Mouse (Mus musculus) heart, embryonic 15.5 days (tissue): ENCODE data around the gene Cfap43. TPM values are rescaled to one million over a fixed set of nuclear protein-coding genes. Genes with fewer than 3 reads are reported as not detected.

Source experiments
- ATAC-seq: fragments of 200-750 bp; cut with Nextera tagmentation; replicated peaks from 2 replicates; pipeline ENCODE4 v1.8.0; 2017; ENCODE audit warnings: low read depth, moderate TSS enrichment; ENCODE audit not compliant: insufficient number of reproducible peaks, insufficient read depth, low FRiP score
- H3K27ac ChIP-seq: fragments of 300-500 bp; sonication (generic); 2 replicates; pipeline ENCODE4 v1.5.1; 2015; ENCODE audit warnings: mild to moderate bottlenecking, inconsistent platforms
- H3K27me3 ChIP-seq: fragments of 300-500 bp; sonication (generic); 2 replicates; pipeline ENCODE4 v1.6.1; 2015; ENCODE audit warnings: inconsistent platforms
- H3K36me3 ChIP-seq: fragments of 300-500 bp; sonication (generic); 2 replicates; pipeline ENCODE4 v1.6.1; 2015; ENCODE audit warnings: mild to moderate bottlenecking, inconsistent platforms
- H3K4me1 ChIP-seq: fragments of 300-500 bp; sonication (generic); replicated peaks from 2 replicates; pipeline ENCODE4 v1.6.1; 2015; ENCODE audit warnings: inconsistent platforms
- H3K4me2 ChIP-seq: fragments of 300-500 bp; sonication (generic); 2 replicates; pipeline ENCODE4 v1.6.1; 2015; ENCODE audit warnings: inconsistent platforms, mild to moderate bottlenecking, moderate library complexity
- H3K4me3 ChIP-seq: fragments of 300-500 bp; sonication (generic); 2 replicates; pipeline ENCODE4 v1.5.1; 2015; ENCODE audit warnings: mild to moderate bottlenecking, inconsistent platforms
- H3K9ac ChIP-seq: fragments of 300-500 bp; sonication (generic); 2 replicates; pipeline ENCODE4 v1.6.1; 2015; ENCODE audit warnings: mild to moderate bottlenecking, inconsistent platforms
- H3K9me3 ChIP-seq: fragments of 300-500 bp; sonication (generic); replicated peaks from 2 replicates; pipeline ENCODE4 v1.6.1; 2016; ENCODE audit warnings: inconsistent platforms
- WGBS: fragments of 180-500 bp; shearing (Covaris S2); methylation state at CpG from one replicate; pipeline ENCODE4 v1.1.7; 2015; ENCODE audit warnings: mixed read lengths; 5-methylcytosine and 5-hydroxymethylcytosine counted together
- polyA plus RNA-seq: library from polyadenylated mRNA; unstranded; fragments of >200 nt; fragmentation: Nextera tagmentation; extraction: Ambion mirVana; gene quantifications from 2 replicates; pipeline ENCODE4 v1.2.1, GENCODE M21; 2015

Cfap43 gene
- polyA plus RNA-seq, 1 experiment from 2014 or later, result 0.08 TPM

GRCm38 (mm10) chr19:47914191-47914590, 4.9 kb downstream of the Cfap43 start:
- H3K36me3 ChIP-seq, result no peaks in the 10 kb centered on the region
- 89% methylated on average over 4 of the region's 4 CpGs for WGBS

GRCm38 (mm10) chr19:47913344-47913743, 5.7 kb downstream of the Cfap43 start:
- Histone ChIP-seq H3K36me3 (no peaks in the 10 kb centered on the region), H3K9me3 (no peaks in the 10 kb centered on the region), H3K27me3 (no peaks in the 10 kb centered on the region), H3K27ac (no peak overlapping the region), H3K4me1 (peaks cover 72% of the 10 kb centered on the region), H3K9ac (no peak overlapping the region), H3K4me2 (no peak overlapping the region), H3K4me3 (no peak overlapping the region)
- WGBS, result 87% methylated on average over 7 of the region's 7 CpGs
- no peak for ATAC-seq

More at GRCm38 (mm10) chr19:47914191-47914590, 4.9 kb downstream of the Cfap43 start:
- no peak overlapping the region for H3K9ac ChIP-seq
- peaks cover 63% of the 10 kb centered on the region for H3K4me1 ChIP-seq
- no peak overlapping the region for H3K4me3 ChIP-seq
- H3K27me3 ChIP-seq, result no peaks in the 10 kb centered on the region
- no peak overlapping the region for H3K4me2 ChIP-seq
- H3K9me3 ChIP-seq, result no peaks in the 10 kb centered on the region
- ATAC-seq, result no peak
- no peak overlapping the region for H3K27ac ChIP-seq

- Histone ChIP-seq H3K27ac (peak overlapping the region; percentile 83; the same call in 1 of the 2 replicates), H3K4me1 (peaks cover 54% of the 10 kb centered on the region), H3K9me3 (no peaks in the 10 kb centered on the region), H3K4me3 (no peak overlapping the region), H3K9ac (no peak overlapping the region), H3K27me3 (no peaks in the 10 kb centered on the region), H3K36me3 (no peaks in the 10 kb centered on the region), H3K4me2 (no peak overlapping the region)
- ATAC-seq, result no peak
- 72% methylated on average over 4 of the region's 4 CpGs for WGBS
Observed at GRCm38 (mm10) chr19:47910751-47911150, 8.3 kb downstream of the Cfap43 start.

- H3K9ac ChIP-seq, result no peak overlapping the region
- 33% methylated on average over 3 of the region's 4 CpGs for WGBS
- peak overlapping the region; percentile 55 for H3K4me2 ChIP-seq
- H3K27ac ChIP-seq, result peak overlapping the region; percentile 83
- ATAC-seq, result no peak
- H3K4me3 ChIP-seq, result no peak overlapping the region
- H3K36me3 ChIP-seq, result no peaks in the 10 kb centered on the region
- peaks cover 55% of the 10 kb centered on the region for H3K4me1 ChIP-seq
- no peaks in the 10 kb centered on the region for H3K27me3 ChIP-seq
- H3K9me3 ChIP-seq, result no peaks in the 10 kb centered on the region
Observed at GRCm38 (mm10) chr19:47910117-47910618, 8.9 kb downstream of the Cfap43 start.

GRCm38 (mm10) chr19:47909387-47910116, 9.5 kb downstream of the Cfap43 start:
- WGBS, result 10% methylated on average over 10 of the region's 10 CpGs
- no peaks in the 10 kb centered on the region for H3K9me3 ChIP-seq
- H3K27ac ChIP-seq, result peak overlapping the region; percentile 83
- no peaks in the 10 kb centered on the region for H3K36me3 ChIP-seq
- H3K4me3 ChIP-seq, result peak overlapping the region; percentile 33
- peak overlapping the region; percentile 40 for H3K9ac ChIP-seq
- H3K4me2 ChIP-seq, result peak overlapping the region; percentile 55
- peaks cover 61% of the 10 kb centered on the region for H3K4me1 ChIP-seq
- 0 out of 2 replicates have a peak, but pooled peaks have one; percentile 50 for ATAC-seq
- no peaks in the 10 kb centered on the region for H3K27me3 ChIP-seq

GRCm38 (mm10) chr19:47908961-47909371, 10.1 kb downstream of the Cfap43 start:
- H3K27me3 ChIP-seq, result no peaks in the 10 kb centered on the region
- peak overlapping the region; percentile 4; the same call in 1 of the 2 replicates for H3K27ac ChIP-seq
- H3K4me1 ChIP-seq, result peaks cover 61% of the 10 kb centered on the region
- no peak overlapping the region for H3K4me3 ChIP-seq
- 33% methylated on average over 6 of the region's 6 CpGs for WGBS
- ATAC-seq, result 0 out of 2 replicates have a peak, but pooled peaks have one; percentile 16
- H3K9ac ChIP-seq, result peak overlapping the region; percentile 19; the same call in 1 of the 2 replicates
- peak overlapping the region; percentile 55; the same call in 1 of the 2 replicates for H3K4me2 ChIP-seq
- H3K36me3 ChIP-seq, result no peaks in the 10 kb centered on the region
- no peaks in the 10 kb centered on the region for H3K9me3 ChIP-seq

- WGBS, result 81% methylated on average over 9 of the region's 9 CpGs
Observed at GRCm38 (mm10) chr19:47907596-47907995, 11.5 kb downstream of the Cfap43 start.

GRCm38 (mm10) chr19:47905603-47906002, 13.5 kb downstream of the Cfap43 start:
- no peaks in the 10 kb centered on the region for H3K27me3 ChIP-seq
- no peaks in the 10 kb centered on the region for H3K36me3 ChIP-seq
- H3K27ac ChIP-seq, result no peak overlapping the region
- WGBS, result 71% methylated on average over 5 of the region's 5 CpGs
- peaks cover 75% of the 10 kb centered on the region for H3K4me1 ChIP-seq
- no peaks in the 10 kb centered on the region for H3K9me3 ChIP-seq
- H3K9ac ChIP-seq, result no peak overlapping the region
- no peak overlapping the region for H3K4me3 ChIP-seq
- no peak for ATAC-seq
- no peak overlapping the region for H3K4me2 ChIP-seq

More at GRCm38 (mm10) chr19:47907596-47907995, 11.5 kb downstream of the Cfap43 start:
- H3K4me3 ChIP-seq, result no peak overlapping the region
- no peak overlapping the region for H3K4me2 ChIP-seq
- no peaks in the 10 kb centered on the region for H3K27me3 ChIP-seq
- H3K9me3 ChIP-seq, result no peaks in the 10 kb centered on the region
- H3K9ac ChIP-seq, result no peak overlapping the region
- no peak overlapping the region for H3K27ac ChIP-seq
- H3K4me1 ChIP-seq, result peaks cover 72% of the 10 kb centered on the region
- no peak for ATAC-seq
- H3K36me3 ChIP-seq, result no peaks in the 10 kb centered on the region

GRCm38 (mm10) chr19:47905081-47905480, 14.0 kb downstream of the Cfap43 start:
- Histone ChIP-seq H3K27ac (0 out of 2 replicates have a peak overlapping the region, but pooled peaks have one; percentile 34), H3K36me3 (no peaks in the 10 kb centered on the region), H3K4me2 (no peak overlapping the region), H3K9me3 (no peaks in the 10 kb centered on the region), H3K9ac (no peak overlapping the region), H3K27me3 (no peaks in the 10 kb centered on the region), H3K4me1 (peaks cover 75% of the 10 kb centered on the region), H3K4me3 (no peak overlapping the region)
- ATAC-seq, result no peak
- WGBS, result 54% methylated on average over 4 of the region's 4 CpGs

- Histone ChIP-seq H3K4me3 (no peak overlapping the region), H3K4me2 (no peak overlapping the region), H3K9me3 (no peaks in the 10 kb centered on the region), H3K4me1 (peaks cover 63% of the 10 kb centered on the region), H3K36me3 (no peaks in the 10 kb centered on the region), H3K27ac (peak overlapping the region; percentile 81; the same call in 1 of the 2 replicates), H3K9ac (no peak overlapping the region), H3K27me3 (no peaks in the 10 kb centered on the region)
- ATAC-seq, result no peak
- 67% methylated on average over 4 of the region's 4 CpGs for WGBS
Observed at GRCm38 (mm10) chr19:47903679-47904078, 15.4 kb downstream of the Cfap43 start.

- WGBS, result 51% methylated on average over 13 of the region's 13 CpGs
- H3K9me3 ChIP-seq, result no peaks in the 10 kb centered on the region
- peaks cover 2% of the 10 kb centered on the region; the same call in 1 of the 2 replicates for H3K36me3 ChIP-seq
- peak overlapping the region; percentile 81 for H3K27ac ChIP-seq
- peak overlapping the region; percentile 25; the same call in 1 of the 2 replicates for H3K9ac ChIP-seq
- H3K4me1 ChIP-seq, result peaks cover 54% of the 10 kb centered on the region
- H3K4me3 ChIP-seq, result no peak overlapping the region
- peak; percentile 77 for ATAC-seq
- H3K27me3 ChIP-seq, result no peaks in the 10 kb centered on the region
- H3K4me2 ChIP-seq, result peak overlapping the region; percentile 40
Observed at GRCm38 (mm10) chr19:47902316-47903201, 16.5 kb downstream of the Cfap43 start.
